Mouse (Mus musculus) stomach, postnatal 0 days (tissue): ENCODE measurements around the gene Zc3h12a. TPM values are rescaled to one million over a fixed set of nuclear protein-coding genes. Genes with fewer than 3 reads are reported as not detected.
A peak's percentile ranks its signal among the peaks of the same experiment; 100 is the strongest.

Experiments used
- ATAC-seq: fragments of 200-750 bp; cut with Nextera tagmentation; 2 replicates; pipeline ENCODE4 v1.8.0; 2017; ENCODE audit not compliant: low FRiP score, low TSS enrichment
- DNase-seq: peaks from one replicate; pipeline ENCODE4 v3.0.0-alpha.2; 2016; ENCODE audit warnings: low spot score
- H3K27ac ChIP-seq: fragments of 300-500 bp; sonication (generic); replicated peaks from 2 replicates; pipeline ENCODE4 v1.5.1; 2014; ENCODE audit warnings: mild to moderate bottlenecking, control low read depth
- H3K27me3 ChIP-seq: fragments of 300-500 bp; sonication (generic); 2 replicates; pipeline ENCODE4 v1.6.1; 2014; ENCODE audit warnings: low read length; ENCODE audit not compliant: control insufficient read depth, insufficient read depth
- H3K36me3 ChIP-seq: fragments of 300-500 bp; sonication (generic); 2 replicates; pipeline ENCODE4 v1.6.1; 2014; ENCODE audit warnings: low read length, mixed read lengths; ENCODE audit not compliant: control insufficient read depth, insufficient read depth
- H3K4me1 ChIP-seq: fragments of 300-500 bp; sonication (generic); replicated peaks from 2 replicates; pipeline ENCODE4 v1.6.1; 2014; ENCODE audit warnings: antibody characterized with exemption; ENCODE audit not compliant: control insufficient read depth, insufficient read depth
- H3K4me2 ChIP-seq: fragments of 300-500 bp; sonication (generic); replicated peaks from 2 replicates; pipeline ENCODE4 v1.6.1; 2014; ENCODE audit warnings: low read depth, mild to moderate bottlenecking, control low read depth, moderate library complexity
- H3K4me3 ChIP-seq: fragments of 300-500 bp; sonication (generic); 2 replicates; pipeline ENCODE4 v1.5.1; 2014; ENCODE audit warnings: low read depth, low read length, control low read depth
- H3K9ac ChIP-seq: fragments of 300-500 bp; sonication (generic); 2 replicates; pipeline ENCODE4 v1.6.1; 2014; ENCODE audit warnings: mild to moderate bottlenecking, low read length, control low read depth, mixed read lengths
- H3K9me3 ChIP-seq: fragments of 300-500 bp; sonication (generic); 2 replicates; pipeline ENCODE4 v1.6.1; 2016; ENCODE audit warnings: low read length; ENCODE audit not compliant: control insufficient read depth
- CTCF ChIP-seq: IDR thresholded peaks from 2 replicates; pipeline ENCODE4 v1.5.1; 2016; ENCODE audit warnings: antibody characterized with exemption, low read depth, mild to moderate bottlenecking, moderate library complexity
- EP300 ChIP-seq: optimal IDR thresholded peaks from 2 replicates; pipeline ENCODE3; 2016; ENCODE audit warnings: antibody characterized with exemption
- WGBS: fragments of 180-500 bp; shearing (Covaris S2); extraction: QIAGEN DNeasy Blood & Tissue Kit; methylation state at CpG from one replicate; pipeline ENCODE4 v1.1.7; 2014; 5-methylcytosine and 5-hydroxymethylcytosine counted together
- polyA plus RNA-seq: library from polyadenylated mRNA; unstranded; fragments of >200 nt; fragmentation: Nextera tagmentation; extraction: Ambion mirVana; gene quantifications from 2 replicates; pipeline ENCODE4 v1.2.1, GENCODE M21; 2015

Gene Zc3h12a
- polyA plus RNA-seq, 1 experiment from 2014 or later: 2.7 TPM

DNA sequence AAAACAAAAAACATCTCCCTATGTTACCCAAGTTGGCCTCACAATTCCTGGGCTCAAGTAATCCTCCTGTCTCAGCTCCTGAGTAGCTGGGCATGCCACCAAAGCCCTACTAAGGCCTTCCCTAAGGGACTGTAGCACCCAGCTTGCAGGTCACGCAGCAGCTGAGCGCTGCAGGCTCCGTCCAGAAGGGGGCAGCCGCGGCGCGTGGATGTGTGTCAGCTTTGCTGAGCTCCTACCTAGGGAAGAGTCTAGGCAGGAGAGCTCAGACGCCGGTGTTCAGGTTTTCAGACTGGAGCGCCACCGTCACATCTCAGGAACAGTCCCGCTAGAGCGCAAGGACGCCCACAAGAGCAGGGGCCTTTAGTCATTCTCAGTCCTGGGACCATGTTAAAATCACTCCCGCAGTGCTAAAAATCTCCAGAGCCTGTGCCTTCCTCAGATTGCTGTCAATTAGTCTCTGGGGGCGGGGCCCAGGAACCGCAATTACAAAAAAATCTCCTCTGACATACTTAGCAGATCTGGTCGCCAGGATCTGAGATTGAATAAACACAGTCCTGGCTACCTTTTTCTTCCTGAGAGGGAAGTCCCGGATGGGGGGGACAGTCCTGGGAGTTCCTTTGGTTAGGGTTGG lies 32.8 kb upstream of the Zc3h12a start:
- 5% methylated on average over 19 of the region's 19 CpGs for WGBS
- peak; percentile 77 for ATAC-seq

DNA sequence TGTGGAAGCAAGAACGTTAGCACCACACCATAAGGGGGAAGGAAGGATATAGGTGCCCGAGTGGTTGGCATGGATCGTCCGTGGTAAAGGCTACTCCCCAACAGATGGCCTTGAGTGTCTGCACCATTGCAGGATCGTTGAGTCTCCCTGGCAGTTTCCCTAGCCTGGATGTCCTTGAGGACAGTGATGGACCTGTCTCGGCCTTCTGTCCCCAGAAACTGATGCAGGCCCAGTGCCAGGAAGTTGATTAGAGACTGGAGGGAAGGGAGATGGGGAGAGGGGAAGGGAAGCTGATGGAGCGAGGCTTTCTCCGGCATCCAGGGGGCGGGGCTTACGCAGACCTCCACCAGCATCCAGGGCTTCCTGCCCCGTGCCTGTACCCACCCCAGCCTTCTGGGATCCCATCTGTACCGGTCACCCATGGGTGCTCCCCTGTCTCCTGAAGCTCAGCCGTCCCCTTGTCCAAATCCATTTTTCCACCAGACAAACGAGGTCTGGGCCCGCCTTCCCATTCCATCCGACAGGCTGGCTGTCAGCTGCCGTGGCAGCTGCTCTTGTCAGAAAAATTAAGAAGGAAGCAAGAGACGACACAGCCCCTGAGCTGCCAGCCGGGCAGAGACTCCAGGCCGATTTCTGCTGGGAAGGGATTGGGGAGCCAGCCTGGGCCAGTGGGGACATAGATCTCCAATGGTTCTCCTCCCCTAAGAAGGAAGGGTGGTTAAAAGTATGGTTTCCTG lies 31.1 kb upstream of the Zc3h12a start:
- Histone ChIP-seq H3K36me3 (no peaks in the 10 kb centered on the region), H3K4me2 (no peak overlapping the region), H3K9ac (no peak overlapping the region), H3K4me1 (no peaks in the 10 kb centered on the region), H3K9me3 (no peaks in the 10 kb centered on the region), H3K27ac (no peak overlapping the region), H3K4me3 (no peak overlapping the region), H3K27me3 (no peaks in the 10 kb centered on the region)
- DNase-seq (no peak), ATAC-seq (no peak)
- 62% methylated on average over 20 of the region's 20 CpGs for WGBS
- TF ChIP-seq CTCF: no peak
- TF ChIP-seq EP300: no peak

More for the DNA sequence above, 32.8 kb upstream of the Zc3h12a start:
- peak overlapping the region; percentile 31 for H3K4me2 ChIP-seq
- no peaks in the 10 kb centered on the region for H3K27me3 ChIP-seq
- H3K9me3 ChIP-seq: no peaks in the 10 kb centered on the region
- H3K9ac ChIP-seq: no peak overlapping the region
- H3K36me3 ChIP-seq: no peaks in the 10 kb centered on the region
- H3K27ac ChIP-seq: no peak overlapping the region; the same call in 1 of the 2 replicates
- H3K4me3 ChIP-seq: 0 out of 2 replicates have a peak overlapping the region, but pooled peaks have one; percentile 8
- TF ChIP-seq EP300 (no peak), CTCF (peak; percentile 96)
- DNase-seq: peak; percentile 89
- H3K4me1 ChIP-seq: no peaks in the 10 kb centered on the region

- Histone ChIP-seq H3K36me3 (no peaks in the 10 kb centered on the region), H3K4me2 (no peak overlapping the region), H3K4me1 (no peaks in the 10 kb centered on the region), H3K4me3 (no peak overlapping the region), H3K27me3 (no peaks in the 10 kb centered on the region), H3K27ac (no peak overlapping the region), H3K9ac (no peak overlapping the region), H3K9me3 (no peaks in the 10 kb centered on the region)
- DNase-seq (no peak), ATAC-seq (peak; percentile 60)
- TF ChIP-seq CTCF (no peak), EP300 (no peak)
- WGBS: 79% methylated on average over 2 of the region's 2 CpGs
Measured at GRCm38 (mm10) chr4:125158081-125158480, 30.4 kb upstream of the Zc3h12a start.

- Histone ChIP-seq H3K4me3 (no peak overlapping the region), H3K4me1 (no peaks in the 10 kb centered on the region), H3K36me3 (no peaks in the 10 kb centered on the region), H3K9ac (no peak overlapping the region), H3K27me3 (no peaks in the 10 kb centered on the region), H3K27ac (no peak overlapping the region), H3K4me2 (no peak overlapping the region), H3K9me3 (no peaks in the 10 kb centered on the region)
- ATAC-seq (no peak), DNase-seq (no peak)
- TF ChIP-seq EP300 (no peak), CTCF (no peak)
- WGBS: 69% methylated on average over 3 of the region's 3 CpGs
Measured at GRCm38 (mm10) chr4:125157322-125157721, 29.7 kb upstream of the Zc3h12a start.

- H3K9ac ChIP-seq: no peak overlapping the region
- H3K9me3 ChIP-seq: no peaks in the 10 kb centered on the region
- H3K4me1 ChIP-seq: no peaks in the 10 kb centered on the region
- no peaks in the 10 kb centered on the region for H3K27me3 ChIP-seq
- no peak for ATAC-seq
- TF ChIP-seq EP300: no peak
- no peak for TF ChIP-seq CTCF
- H3K27ac ChIP-seq: no peak overlapping the region
- WGBS: 82% methylated on average over 5 of the region's 5 CpGs
- H3K4me2 ChIP-seq: no peak overlapping the region
- DNase-seq: no peak
- H3K36me3 ChIP-seq: no peaks in the 10 kb centered on the region
- no peak overlapping the region for H3K4me3 ChIP-seq
Measured at GRCm38 (mm10) chr4:125155646-125156045, 28.0 kb upstream of the Zc3h12a start.

DNA sequence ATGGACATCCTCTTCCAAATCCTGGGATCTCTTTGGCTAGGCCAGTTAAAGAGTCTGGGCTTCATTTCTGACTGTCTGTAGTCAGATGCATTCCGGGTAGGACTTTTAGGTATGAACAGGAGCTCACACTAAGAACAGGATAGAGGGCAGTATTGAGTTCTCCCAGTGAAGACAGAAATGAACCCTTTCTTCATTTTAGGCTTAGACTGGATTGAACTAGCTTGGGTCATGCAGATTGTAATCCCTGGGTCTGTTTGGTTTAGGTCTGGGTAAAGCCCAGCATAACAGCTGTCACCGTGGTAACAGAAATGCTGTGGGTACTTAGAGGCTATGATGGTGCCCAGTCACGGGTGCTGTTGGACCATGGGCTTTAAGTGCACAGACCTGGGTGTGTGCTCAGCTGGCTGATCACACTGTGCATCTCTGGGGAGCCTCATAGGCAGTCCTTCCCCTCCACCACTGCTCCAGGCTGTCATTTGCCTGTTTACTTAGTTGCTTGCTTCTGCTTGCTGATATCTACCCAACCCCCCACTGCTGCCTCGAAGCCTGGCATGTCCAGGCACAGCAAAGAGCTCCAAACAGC lies 26.1 kb upstream of the Zc3h12a start:
- H3K27ac ChIP-seq: no peak overlapping the region
- no peak overlapping the region for H3K4me2 ChIP-seq
- no peaks in the 10 kb centered on the region for H3K27me3 ChIP-seq
- ATAC-seq (no peak), DNase-seq (no peak)
- H3K36me3 ChIP-seq: no peaks in the 10 kb centered on the region
- H3K9ac ChIP-seq: no peak overlapping the region
- 51% methylated on average over 4 of the region's 4 CpGs for WGBS
- TF ChIP-seq EP300 (no peak), CTCF (peak; percentile 19)
- no peak overlapping the region for H3K4me3 ChIP-seq
- H3K4me1 ChIP-seq: no peaks in the 10 kb centered on the region
- no peaks in the 10 kb centered on the region for H3K9me3 ChIP-seq
